Mouse (Mus musculus): ENCODE results near the gene Clca4b. TPM values are rescaled to one million over a fixed set of nuclear protein-coding genes. Genes with fewer than 3 reads are reported as not detected.
"Not testable (repeated sequence)": the region's sequence is repeated elsewhere in the genome, so short reads cannot be mapped to it uniquely, and the experiment has no call there.

Clca4b gene
- not detected for total RNA-seq (2021)
- long read RNA-seq, experiment 1: 0 reads
- long read RNA-seq, experiment 2: 0 reads

DNA sequence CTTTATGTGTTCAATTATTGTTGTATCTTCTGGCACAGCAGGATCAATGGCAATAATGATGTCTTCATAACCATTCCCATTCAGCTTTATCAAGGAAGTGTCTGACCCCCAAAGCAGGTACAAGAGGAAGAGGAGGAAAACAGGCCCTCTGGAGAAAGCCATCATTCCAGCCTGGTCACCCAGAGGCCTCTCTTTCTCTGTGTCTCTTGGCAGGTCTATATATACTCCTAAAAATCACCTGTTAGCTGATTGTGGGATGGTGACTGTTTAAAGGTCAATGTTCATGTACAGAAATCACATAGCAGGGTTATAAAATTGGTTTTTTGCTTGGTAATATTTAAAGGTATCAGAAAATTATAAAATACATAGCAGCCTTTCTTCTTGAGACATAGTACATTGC is at the start of gene Clca4b:
TSS of gene Clca4b (minus strand) at position 195 of the 400 bp plus-strand sequence.
- no peak for DNase-seq (ENCODE audit: low spot score in 2 of 2)

DNA sequence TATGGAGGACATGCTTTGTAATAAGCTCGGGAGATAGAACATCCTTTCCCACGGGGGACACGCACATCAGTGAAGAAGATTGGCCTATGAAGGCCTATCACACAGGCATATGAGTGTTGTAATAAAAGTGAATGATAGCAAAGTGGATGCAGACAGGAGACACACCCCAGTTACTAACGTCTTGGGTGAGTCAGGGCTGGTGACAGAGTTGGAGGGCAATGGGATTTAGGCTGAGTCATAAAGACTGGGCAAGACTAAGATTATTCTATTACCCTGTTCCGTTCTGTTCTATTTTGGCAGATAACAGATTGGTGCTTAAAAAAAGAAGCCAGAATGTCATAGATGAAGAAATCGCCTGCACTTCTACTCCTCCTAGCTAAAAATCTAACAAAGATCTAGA is 48.2 kb upstream of the Clca4b start:
- DNase-seq (ENCODE audit: low spot score in 2 of 2): no peak

DNA sequence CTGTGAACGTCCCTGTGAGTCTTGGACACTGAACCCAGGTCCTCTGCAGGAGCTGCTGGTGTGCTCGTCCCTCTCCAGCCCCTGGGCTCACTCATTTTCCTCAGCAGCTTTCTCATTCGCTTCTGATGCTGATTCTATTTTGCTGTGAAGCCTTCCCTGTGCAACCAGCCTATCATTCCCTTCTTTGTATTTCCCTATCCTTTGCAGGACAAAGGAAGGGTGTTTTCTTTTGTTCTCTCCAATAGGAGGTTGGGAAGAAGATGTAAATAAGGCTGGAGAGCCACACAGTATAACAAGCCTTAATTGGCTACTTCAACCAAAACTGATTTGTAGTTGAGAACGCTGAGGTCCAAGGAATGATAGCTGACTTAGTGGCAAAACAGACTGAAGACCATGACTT is 45.3 kb upstream of the Clca4b start:
- no peak for DNase-seq (ENCODE audit: low spot score in 2 of 2)

DNA sequence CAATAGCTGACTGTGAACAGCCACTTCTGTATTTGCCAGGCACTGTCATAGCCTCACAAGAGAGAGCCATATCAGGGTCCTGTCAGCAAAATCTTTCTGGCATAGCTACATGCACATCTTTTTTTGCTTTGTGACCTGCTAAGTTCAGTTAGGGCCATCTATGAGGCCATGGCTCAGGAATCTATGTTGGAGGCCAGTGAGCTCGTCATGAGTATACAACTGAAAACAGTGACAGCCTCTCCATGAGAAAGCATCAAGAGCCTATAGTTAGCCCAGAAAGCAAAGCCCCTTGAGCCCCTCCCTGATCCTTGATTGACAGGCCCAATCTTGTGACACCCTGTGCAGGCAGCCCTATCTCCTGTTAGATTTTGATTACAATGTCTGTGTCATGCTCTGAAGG is 43.8 kb upstream of the Clca4b start:
- no peak for DNase-seq (ENCODE audit: low spot score in 2 of 2)

DNA sequence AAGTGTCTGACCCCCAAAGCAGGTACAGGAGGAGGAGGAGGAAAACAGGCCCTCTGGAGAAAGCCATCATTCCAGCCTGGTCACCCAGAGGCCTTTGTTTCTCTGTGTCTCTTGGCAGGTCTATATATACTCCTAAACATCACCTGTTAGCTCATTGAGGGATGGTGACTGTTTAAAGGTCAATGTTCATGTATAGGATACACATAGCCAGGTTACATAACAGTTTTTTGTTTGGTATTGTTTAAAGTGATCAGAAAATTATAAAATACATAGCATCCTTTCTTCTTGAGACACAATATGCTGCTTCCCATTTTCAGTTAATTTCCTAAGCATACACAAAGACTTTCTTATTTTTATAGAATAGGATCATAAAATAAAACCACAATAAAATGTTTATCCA is 42.6 kb upstream of the Clca4b start, which contains the start of gene Clca4a:
TSS of gene Clca4a (minus strand) at position 101 of the 400 bp plus-strand sequence.
- DNase-seq (ENCODE audit: low spot score in 2 of 2): no peak

DNA sequence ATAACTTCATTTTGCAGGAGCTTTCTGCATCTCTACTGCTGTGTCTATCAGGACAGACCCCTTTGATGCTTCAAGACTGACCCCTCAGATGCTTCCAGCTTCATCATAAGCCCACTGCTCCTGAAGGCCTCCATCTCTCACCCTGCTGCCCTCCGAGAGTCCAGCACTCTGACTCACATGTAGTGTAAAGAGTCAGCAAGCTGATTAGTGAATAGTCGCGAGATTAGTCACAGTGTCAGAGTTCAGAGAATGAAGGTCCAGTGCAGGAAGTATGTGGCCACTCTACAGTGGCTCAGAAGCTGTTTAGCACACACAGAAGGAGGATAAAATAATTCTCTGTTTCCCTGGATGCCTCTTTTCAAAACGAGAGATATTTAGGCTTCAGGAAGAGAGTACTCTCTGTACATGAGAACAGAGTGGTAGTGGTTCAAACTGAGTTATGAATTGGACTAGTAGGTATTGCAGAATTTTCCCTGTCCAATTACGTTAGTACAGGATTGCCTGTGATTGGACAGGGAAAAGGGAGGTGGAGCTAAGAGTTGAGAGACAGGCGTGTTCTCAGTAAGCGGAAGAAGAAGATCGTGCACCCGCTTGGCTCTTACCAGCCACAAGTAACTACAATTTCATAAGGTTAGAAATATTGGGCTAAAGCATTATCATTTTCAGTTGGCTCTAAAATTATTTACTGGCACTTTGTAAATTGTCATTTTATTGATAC is 39.4 kb upstream of the Clca4b start:
- no peak for DNase-seq (ENCODE audit: low spot score in 2 of 2)

DNA sequence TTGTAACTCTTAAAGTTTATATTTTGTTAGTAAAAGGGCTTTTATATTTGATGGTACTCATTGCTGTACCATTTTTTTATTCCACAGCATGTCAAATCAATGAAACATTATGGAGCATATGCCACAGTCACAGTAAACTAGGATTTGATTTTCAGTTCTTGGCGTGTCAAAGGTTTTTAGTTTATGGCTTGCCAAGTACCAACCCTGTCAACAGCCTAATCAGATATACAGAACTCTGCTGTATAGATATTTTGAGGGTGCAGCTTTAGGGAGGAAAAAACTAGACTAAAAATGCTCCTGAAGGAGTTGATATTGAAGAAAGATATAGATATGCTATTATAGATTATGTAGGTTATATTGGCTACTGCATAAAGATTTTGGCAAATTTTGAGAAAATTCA is 37.4 kb upstream of the Clca4b start:
- DNase-seq (ENCODE audit: low spot score in 2 of 2): no peak

DNA sequence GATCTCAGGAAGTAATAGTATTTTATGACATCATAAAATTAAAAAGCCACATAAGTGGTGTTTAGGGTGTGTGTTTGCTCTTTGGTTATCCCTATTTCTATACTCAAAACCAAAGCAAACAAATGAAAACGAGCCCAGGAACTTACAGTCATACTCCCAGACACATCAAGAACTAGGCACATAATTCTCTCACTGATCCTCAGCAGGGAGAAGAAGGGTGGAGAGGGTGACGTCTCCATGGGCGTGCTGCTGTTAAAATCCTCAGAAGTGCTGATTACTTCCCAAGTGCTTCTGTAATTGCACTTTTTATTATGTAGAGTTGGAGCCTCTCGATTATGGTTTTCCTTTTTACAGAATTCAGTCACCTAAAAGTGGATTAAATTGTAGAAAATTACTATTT is 33.7 kb upstream of the Clca4b start:
- no peak for DNase-seq (ENCODE audit: low spot score in 2 of 2)

DNA sequence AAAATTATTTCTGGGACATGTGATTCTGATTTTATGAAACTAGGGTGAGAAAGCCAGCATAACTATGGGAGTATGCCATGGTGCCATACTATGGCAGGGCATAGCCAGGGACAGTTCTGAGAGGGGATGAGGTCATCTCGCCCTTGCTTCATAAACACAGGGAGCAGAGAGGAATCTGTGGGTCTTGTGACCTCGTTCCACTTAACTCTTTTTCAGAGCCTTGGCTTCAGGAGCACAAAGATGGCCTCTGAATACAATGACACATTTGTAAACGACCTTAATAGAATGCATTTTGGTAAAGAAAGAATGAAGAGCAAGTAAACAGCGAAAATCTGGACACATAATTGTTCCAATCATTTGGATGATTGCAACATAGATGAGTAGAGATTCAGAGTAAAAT is 18.5 kb upstream of the Clca4b start:
- no peak for DNase-seq (ENCODE audit: low spot score in 2 of 2)

DNA sequence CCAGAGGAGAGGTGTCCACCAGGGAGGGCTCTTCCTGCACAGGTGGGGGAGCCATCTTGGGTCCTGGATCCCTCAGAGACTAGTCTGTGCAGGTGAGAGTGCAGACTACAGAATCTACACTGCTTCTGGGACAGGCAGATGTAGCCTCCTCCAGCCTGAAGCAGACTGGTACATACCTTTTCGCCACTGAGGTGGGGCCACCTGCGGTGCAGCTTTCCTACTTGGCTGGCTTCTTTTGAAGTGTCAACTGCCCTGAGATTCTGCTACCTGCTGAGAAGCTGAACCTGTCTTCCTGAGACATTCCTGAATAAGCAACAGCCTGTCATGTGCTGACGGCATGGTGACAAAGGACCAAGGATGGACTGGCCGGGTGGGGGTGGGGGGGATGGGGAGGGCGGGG is 15.0 kb upstream of the Clca4b start:
- DNase-seq (ENCODE audit: low spot score in 2 of 2): not testable (repeated sequence)

DNA sequence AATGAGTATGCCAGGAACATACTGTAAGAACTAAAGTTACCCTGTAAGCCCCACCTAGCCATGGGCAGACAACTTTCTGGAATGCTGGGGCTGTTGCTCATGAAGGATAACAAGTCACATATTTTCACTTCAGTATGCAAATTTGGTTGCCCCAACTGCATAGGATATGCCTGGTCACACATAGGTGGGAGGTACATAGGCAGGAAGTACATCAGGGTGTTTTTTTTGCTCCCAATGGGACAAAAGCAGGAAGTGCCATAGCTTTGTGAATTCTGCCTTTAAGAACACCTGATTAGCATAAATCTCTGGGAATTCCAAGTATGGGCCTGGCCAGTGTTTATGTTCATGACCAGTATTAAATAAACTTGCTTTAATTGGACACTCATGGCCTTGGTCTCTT is 1.3 kb upstream of the Clca4b start:
- not testable (repeated sequence) for DNase-seq (ENCODE audit: low spot score in 2 of 2)

DNA sequence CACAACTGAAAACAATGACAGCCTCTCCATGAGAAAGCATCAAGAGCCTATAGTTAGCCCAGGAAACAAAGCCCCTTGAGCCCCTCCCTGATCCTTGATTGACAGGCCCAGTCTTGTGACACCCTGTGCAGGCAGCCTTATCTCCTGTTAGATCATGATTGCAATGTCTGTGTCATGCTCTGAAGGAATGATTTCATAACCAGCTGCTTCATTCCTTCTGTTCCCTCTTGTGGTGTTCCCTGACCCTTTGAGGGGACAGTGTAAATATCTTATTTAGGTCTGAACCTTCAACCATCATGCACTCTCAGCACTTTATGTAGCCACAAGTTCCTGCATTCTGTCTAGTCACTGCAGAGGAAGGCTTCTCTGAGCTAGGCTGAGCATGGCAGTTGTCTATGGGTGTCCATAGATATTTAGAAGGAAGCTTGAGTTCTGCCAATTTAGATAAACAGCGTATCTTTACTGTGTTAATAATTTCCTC is 722 bp upstream of the Clca4b start:
- DNase-seq (ENCODE audit: low spot score in 2 of 2): no peak

DNA sequence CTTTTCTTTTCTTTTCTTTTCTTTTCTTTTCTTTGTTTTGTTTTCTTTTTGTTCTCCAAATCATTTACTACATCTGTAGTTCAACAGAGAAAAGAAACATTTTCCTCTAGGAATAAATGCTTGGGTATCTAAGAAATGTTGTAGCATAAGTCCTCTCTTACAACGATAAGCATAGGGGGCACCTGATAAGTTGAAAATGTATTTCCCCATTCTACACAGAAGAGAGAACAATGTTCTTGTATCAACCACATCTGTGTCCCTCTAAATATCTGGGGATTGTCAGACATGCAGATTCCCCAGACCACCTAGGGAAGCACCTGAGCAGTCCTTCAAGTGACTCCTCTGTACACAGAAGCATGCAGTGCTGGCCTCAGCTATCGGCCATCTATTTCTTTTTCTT is 18.3 kb downstream of the Clca4b start:
- no peak for DNase-seq (ENCODE audit: low spot score in 2 of 2)

DNA sequence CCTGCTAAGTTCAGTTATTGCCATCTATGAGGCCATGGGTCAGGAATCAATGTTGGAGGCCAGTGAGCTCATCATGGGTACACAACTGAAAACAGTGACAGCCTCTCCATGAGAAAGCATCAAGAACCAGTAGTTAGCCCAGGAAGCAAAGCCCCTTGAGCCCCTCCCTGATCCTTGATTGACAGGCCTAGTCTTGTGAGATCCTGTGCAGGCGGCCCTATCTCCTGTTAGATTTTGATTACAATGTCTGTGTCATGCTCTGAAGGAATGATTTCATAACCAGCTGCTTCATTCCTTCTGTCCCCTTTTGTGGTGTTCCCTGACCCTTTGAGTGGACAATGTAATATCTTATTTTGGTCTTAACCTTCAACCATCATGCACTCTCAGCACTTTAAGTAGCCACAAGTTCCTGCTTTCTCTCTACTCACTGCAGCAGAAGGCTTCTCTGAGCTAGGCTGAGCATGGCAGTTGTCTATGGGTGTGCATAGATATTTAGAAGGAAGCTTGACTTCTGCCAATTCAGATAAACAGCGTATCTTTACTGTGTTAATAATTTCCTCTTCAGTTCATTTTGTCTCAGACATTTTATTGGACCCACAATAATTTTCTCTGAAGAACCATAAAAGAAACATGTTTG is 35.2 kb downstream of the Clca4b start:
- no peak for DNase-seq (ENCODE audit: low spot score in 2 of 2)

DNA sequence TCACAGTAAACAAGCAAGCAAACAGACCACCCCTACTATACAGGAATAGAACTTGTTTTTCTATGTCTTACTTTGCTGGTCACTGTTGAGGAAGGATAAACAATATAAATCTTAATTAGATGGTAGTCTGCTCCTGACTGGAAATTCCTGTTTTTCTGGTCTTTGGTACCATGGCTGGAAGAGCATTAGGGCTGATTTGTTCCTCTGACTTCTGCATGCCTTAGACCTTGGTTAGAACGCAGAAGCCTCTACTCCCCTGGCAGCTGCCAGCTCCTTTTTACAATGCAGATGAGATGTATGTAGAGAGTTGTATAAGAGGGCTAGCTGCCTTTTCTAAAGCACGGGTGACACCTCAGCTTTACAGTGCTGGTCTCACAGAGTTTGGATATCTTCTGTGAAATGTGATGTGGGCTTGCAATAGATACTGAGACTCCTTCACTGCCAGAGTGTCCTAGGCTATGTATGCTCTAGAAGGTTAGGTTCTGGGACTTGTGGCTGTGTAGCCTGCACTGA is 42.0 kb downstream of the Clca4b start:
- DNase-seq (ENCODE audit: low spot score in 2 of 2): no peak

DNA sequence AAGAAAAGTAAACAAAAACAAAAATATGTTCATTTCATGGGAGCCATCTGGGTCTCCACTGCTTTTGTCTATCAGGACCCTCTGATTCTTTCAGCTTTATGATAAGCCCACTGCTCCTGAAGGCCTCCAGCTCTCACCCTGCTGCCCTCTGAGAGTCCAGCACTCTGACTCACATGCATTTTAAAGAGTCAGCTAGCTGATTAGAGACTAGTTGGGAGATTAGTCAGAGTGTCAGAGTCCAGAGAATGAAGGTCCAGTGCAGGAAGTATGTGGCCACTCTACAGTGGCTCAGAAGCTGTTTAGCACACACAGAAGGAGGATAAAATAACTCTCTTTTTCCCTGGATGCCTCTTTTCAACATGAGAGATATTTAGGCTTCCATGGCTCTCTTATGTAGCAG is 45.4 kb downstream of the Clca4b start:
- no peak for DNase-seq (ENCODE audit: low spot score in 2 of 2)

DNA sequence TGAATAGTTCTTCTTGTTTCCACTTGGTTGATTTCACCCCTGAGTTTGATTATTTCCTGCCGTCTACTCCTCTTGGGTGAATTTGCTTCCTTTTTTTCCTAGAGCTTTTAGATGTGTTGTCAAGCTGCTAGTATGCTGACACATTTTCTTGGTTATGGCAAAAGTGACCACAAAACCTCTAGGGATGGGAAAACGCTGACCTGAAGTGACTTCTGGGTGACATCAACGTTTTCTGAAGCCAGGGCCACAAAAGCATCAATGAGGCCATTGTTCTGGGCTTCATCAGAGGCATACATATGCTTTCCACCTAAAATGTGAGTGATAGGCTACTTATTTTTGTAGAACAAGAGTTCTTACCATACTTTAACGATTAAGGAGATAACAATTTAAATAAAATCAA is 60.3 kb downstream of the Clca4b start:
- not testable (repeated sequence) for DNase-seq (ENCODE audit: low spot score in 2 of 2)

Other genes starting within 250 kb of the Clca4b start
- 10 to 100 TPM; 89.0 to 90.8 TPM for gene Sh3glb1, start 212.2 kb downstream of the Clca4b start, total RNA-seq (2021)
- under 1 TPM; 0.60 to 0.72 TPM for gene Clca3a1, start 171.6 kb downstream of the Clca4b start, total RNA-seq (2021)
- 1 to 10 TPM in 1 of 2 experiments, under 1 TPM in 1; 0.55 to 1.2 TPM for gene Clca3a2, start 113.0 kb downstream of the Clca4b start, total RNA-seq (2021)
- gene Clca3b, start 83.2 kb downstream of the Clca4b start, total RNA-seq (2021): not detected
- gene Clca4a, start 42.5 kb upstream of the Clca4b start, total RNA-seq (2021): not detected
- not detected for gene Clca1, start 100.2 kb upstream of the Clca4b start, total RNA-seq (2021)
- gene Clca2, start 166.9 kb upstream of the Clca4b start, total RNA-seq (2021): under 1 TPM in 1 of 2 experiments, not detected in 1; 0.07 TPM
- 10 to 100 TPM; 17.1 to 22.7 TPM for gene Odf2l, start 186.1 kb upstream of the Clca4b start, total RNA-seq (2021)